Mouse (Mus musculus) colon, adult 2 months (tissue): ENCODE measurements around the gene Gdf10. TPM values are rescaled to one million over a fixed set of nuclear protein-coding genes. Genes with fewer than 3 reads are reported as not detected.

Source experiments
- polyA plus RNA-seq: library from polyadenylated mRNA; depleted of rRNA; stranded (reverse); fragments of >200 nt; gene quantifications from 2 replicates; pipeline ENCODE4 v1.2.3, GENCODE M21; 2012; rRNA removed

The Gdf10 gene
- 11.3 and 11.7 TPM in 2 replicates for polyA plus RNA-seq

GRCm38 (mm10) chr14:33923168-33924070, at the start of gene Gdf10:
TSS of gene Gdf10 (plus strand) at chr14:33923587.

DNA sequence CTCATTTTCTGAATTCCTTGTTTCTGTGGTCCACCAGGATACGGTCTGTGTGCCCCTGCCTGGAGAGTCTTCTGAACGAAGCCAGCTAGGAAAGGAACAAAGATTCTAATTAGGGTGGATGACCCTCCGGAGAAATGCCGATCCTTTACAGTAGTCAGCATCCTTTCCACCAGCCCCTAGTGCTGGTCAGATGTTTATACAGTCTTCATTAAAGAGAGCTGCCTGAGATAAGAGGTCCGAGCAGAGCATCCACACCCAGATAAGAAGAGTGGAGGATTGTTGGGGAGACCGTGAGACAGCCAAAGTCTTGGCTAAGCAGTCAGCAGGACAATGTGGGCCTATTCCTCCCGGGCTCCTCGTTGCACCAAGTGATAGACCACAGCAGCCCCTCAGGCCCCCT, 17.4 kb downstream of the Gdf10 start, which contains the start of gene Gdf2:
Gene Gdf2, plus strand, starts transcription at position 301 of the 400 bp plus-strand sequence.

DNA sequence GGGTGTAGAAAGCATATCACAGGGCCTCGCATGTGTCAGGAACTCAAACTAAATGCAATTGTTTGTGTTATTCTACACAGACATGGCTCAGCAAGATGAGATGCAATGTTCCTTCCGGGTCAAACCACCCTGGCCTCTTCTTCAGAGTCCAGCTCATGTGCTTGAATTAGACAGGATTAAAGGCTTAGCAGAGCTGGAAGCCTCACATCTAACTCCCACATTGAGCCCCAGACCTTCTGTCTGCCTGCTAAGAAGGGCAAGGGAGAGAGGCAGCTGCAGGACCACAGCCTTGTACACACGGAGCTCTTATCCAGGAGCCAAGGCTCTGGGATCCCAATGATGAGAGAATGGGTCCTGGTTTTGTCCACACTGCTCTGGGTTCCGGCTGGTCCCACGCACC, 30.4 kb downstream of the Gdf10 start, which contains the start of gene Rbp3:
Gene Rbp3, plus strand, starts transcription at position 243 of the 400 bp plus-strand sequence.

GRCm38 (mm10) chr14:33978604-33979059, 55.2 kb downstream of the Gdf10 start, which contains the start of gene Zfp488:
TSS of gene Zfp488 (minus strand) at chr14:33978764.

Other genes with a start within 250 kb of the Gdf10 start
- gene Gdf2, start 17.5 kb downstream of the Gdf10 start, polyA plus RNA-seq, result not detected in 2 replicates
- gene Rbp3, start 30.4 kb downstream of the Gdf10 start, polyA plus RNA-seq, result not detected in 2 replicates
- gene Zfp488, start 55.2 kb downstream of the Gdf10 start, polyA plus RNA-seq, result 0.06 and 0.07 TPM in 2 replicates
- 0.07 and 0.16 TPM in 2 replicates for gene Gm30083, start 91.6 kb downstream of the Gdf10 start, polyA plus RNA-seq
- gene Gm5460, start 93.2 kb downstream of the Gdf10 start, polyA plus RNA-seq, result not detected in 2 replicates
- not detected in 2 replicates for gene Antxrl, start 129.1 kb downstream of the Gdf10 start, polyA plus RNA-seq
- gene Anxa8, start 162.4 kb downstream of the Gdf10 start, polyA plus RNA-seq, result 13.3 and 18.1 TPM in 2 replicates
- 1.6 and 2.0 TPM in 2 replicates for gene A630023A22Rik, start 179.2 kb downstream of the Gdf10 start, polyA plus RNA-seq
- gene Npy4r, start 228.9 kb downstream of the Gdf10 start, polyA plus RNA-seq, result 5.6 and 8.7 TPM in 2 replicates